Mouse (Mus musculus): ENCODE results near the gene Psmd2. TPM values are rescaled to one million over a fixed set of nuclear protein-coding genes. Genes with fewer than 3 reads are reported as not detected.
A peak's percentile ranks its signal among the peaks of the same experiment; 100 is the strongest.

Psmd2 gene
- polyA plus RNA-seq, 1 experiment from 2014 or later = 339 TPM

GRCm38 (mm10) chr16:20670291-20670690 is 18.8 kb downstream of the Psmd2 start:
- H3K9me3 ChIP-seq = no peaks in the 10 kb centered on the region
- no peak for ATAC-seq (ENCODE audit: insufficient number of reproducible peaks, insufficient read depth, low FRiP score, low TSS enrichment, low read depth)
- peaks cover 8% of the 10 kb centered on the region for H3K36me3 ChIP-seq
- no peak overlapping the region for H3K9ac ChIP-seq
- WGBS = 83% methylated on average over 3 of the region's 3 CpGs
- H3K27me3 ChIP-seq = no peaks in the 10 kb centered on the region
- peaks cover 22% of the 10 kb centered on the region for H3K4me1 ChIP-seq
- H3K27ac ChIP-seq = no peak overlapping the region
- H3K4me2 ChIP-seq = no peak overlapping the region
- no peak overlapping the region for H3K4me3 ChIP-seq

GRCm38 (mm10) chr16:20671886-20672285 is 20.4 kb downstream of the Psmd2 start:
- 23% methylated on average over 6 of the region's 6 CpGs for WGBS
- Histone ChIP-seq H3K4me2 (peak overlapping the region; percentile 98), H3K27ac (no peak overlapping the region), H3K4me1 (peaks cover 25% of the 10 kb centered on the region), H3K9ac (0 out of 2 replicates have a peak overlapping the region, but pooled peaks have one; percentile 44), H3K4me3 (peak overlapping the region; percentile 94), H3K9me3 (no peaks in the 10 kb centered on the region), H3K27me3 (no peaks in the 10 kb centered on the region), H3K36me3 (peaks cover 24% of the 10 kb centered on the region)
- ATAC-seq (ENCODE audit: insufficient number of reproducible peaks, insufficient read depth, low FRiP score, low TSS enrichment, low read depth) = no peak

- Histone ChIP-seq H3K4me1 (peaks cover 26% of the 10 kb centered on the region), H3K9ac (peak overlapping the region; percentile 96), H3K9me3 (no peaks in the 10 kb centered on the region), H3K36me3 (peaks cover 30% of the 10 kb centered on the region), H3K27ac (peak overlapping the region; percentile 92), H3K4me2 (peak overlapping the region; percentile 98), H3K4me3 (peak overlapping the region; percentile 94), H3K27me3 (no peaks in the 10 kb centered on the region)
- ATAC-seq (ENCODE audit: insufficient number of reproducible peaks, insufficient read depth, low FRiP score, low TSS enrichment, low read depth) = peak; percentile 95
- under 1% methylated on average over 38 of the region's 38 CpGs for WGBS
Observed at GRCm38 (mm10) chr16:20672500-20672902, 21.0 kb downstream of the Psmd2 start.

GRCm38 (mm10) chr16:20672965-20673705 is 21.7 kb downstream of the Psmd2 start:
- H3K27ac ChIP-seq = peak overlapping the region; percentile 92
- H3K4me2 ChIP-seq = peak overlapping the region; percentile 98
- H3K9me3 ChIP-seq = no peaks in the 10 kb centered on the region
- H3K36me3 ChIP-seq = peaks cover 37% of the 10 kb centered on the region
- ATAC-seq (ENCODE audit: insufficient number of reproducible peaks, insufficient read depth, low FRiP score, low TSS enrichment, low read depth) = peak; percentile 69
- H3K9ac ChIP-seq = peak overlapping the region; percentile 96
- peak overlapping the region; percentile 94 for H3K4me3 ChIP-seq
- H3K27me3 ChIP-seq = no peaks in the 10 kb centered on the region
- peaks cover 30% of the 10 kb centered on the region for H3K4me1 ChIP-seq
- WGBS = under 1% methylated on average over 55 of the region's 78 CpGs

GRCm38 (mm10) chr16:20673706-20674303 is 22.4 kb downstream of the Psmd2 start:
- Histone ChIP-seq H3K9me3 (no peaks in the 10 kb centered on the region), H3K36me3 (peaks cover 43% of the 10 kb centered on the region), H3K4me1 (peaks cover 30% of the 10 kb centered on the region), H3K27me3 (no peaks in the 10 kb centered on the region), H3K27ac (peak overlapping the region; percentile 92), H3K4me3 (peak overlapping the region; percentile 94), H3K4me2 (peak overlapping the region; percentile 98), H3K9ac (peak overlapping the region; percentile 96)
- WGBS = 7% methylated on average over 14 of the region's 14 CpGs
- ATAC-seq (ENCODE audit: insufficient number of reproducible peaks, insufficient read depth, low FRiP score, low TSS enrichment, low read depth) = no peak

GRCm38 (mm10) chr16:20675213-20675612 is 23.8 kb downstream of the Psmd2 start:
- H3K4me1 ChIP-seq = peaks cover 30% of the 10 kb centered on the region
- peaks cover 58% of the 10 kb centered on the region for H3K36me3 ChIP-seq
- H3K27ac ChIP-seq = no peak overlapping the region
- no peak overlapping the region for H3K9ac ChIP-seq
- H3K4me2 ChIP-seq = peak overlapping the region; percentile 98; the same call in 1 of the 2 replicates
- peak overlapping the region; percentile 94; the same call in 1 of the 2 replicates for H3K4me3 ChIP-seq
- no peak for ATAC-seq (ENCODE audit: insufficient number of reproducible peaks, insufficient read depth, low FRiP score, low TSS enrichment, low read depth)
- H3K9me3 ChIP-seq = no peaks in the 10 kb centered on the region
- WGBS = 91% methylated on average over 6 of the region's 6 CpGs
- H3K27me3 ChIP-seq = no peaks in the 10 kb centered on the region

- H3K36me3 ChIP-seq = peaks cover 72% of the 10 kb centered on the region
- peaks cover 29% of the 10 kb centered on the region for H3K4me1 ChIP-seq
- H3K9me3 ChIP-seq = no peaks in the 10 kb centered on the region
- 56% methylated on average over 4 of the region's 4 CpGs for WGBS
- no peak for ATAC-seq (ENCODE audit: insufficient number of reproducible peaks, insufficient read depth, low FRiP score, low TSS enrichment, low read depth)
- H3K27me3 ChIP-seq = no peaks in the 10 kb centered on the region
- no peak overlapping the region for H3K27ac ChIP-seq
- H3K9ac ChIP-seq = no peak overlapping the region
- H3K4me2 ChIP-seq = no peak overlapping the region
- no peak overlapping the region for H3K4me3 ChIP-seq
Observed at GRCm38 (mm10) chr16:20676702-20677101, 25.2 kb downstream of the Psmd2 start.

GRCm38 (mm10) chr16:20677380-20677779 is 25.9 kb downstream of the Psmd2 start:
- no peaks in the 10 kb centered on the region for H3K27me3 ChIP-seq
- H3K4me3 ChIP-seq = no peak overlapping the region
- H3K4me2 ChIP-seq = no peak overlapping the region
- H3K4me1 ChIP-seq = peaks cover 25% of the 10 kb centered on the region
- peaks cover 79% of the 10 kb centered on the region for H3K36me3 ChIP-seq
- H3K9ac ChIP-seq = no peak overlapping the region
- WGBS = 76% methylated on average over 5 of the region's 5 CpGs
- no peak overlapping the region; the same call in 1 of the 2 replicates for H3K27ac ChIP-seq
- no peaks in the 10 kb centered on the region for H3K9me3 ChIP-seq
- no peak for ATAC-seq (ENCODE audit: insufficient number of reproducible peaks, insufficient read depth, low FRiP score, low TSS enrichment, low read depth)

- Histone ChIP-seq H3K9ac (no peak overlapping the region), H3K9me3 (no peaks in the 10 kb centered on the region), H3K27ac (no peak overlapping the region), H3K4me1 (peaks cover 25% of the 10 kb centered on the region), H3K4me2 (no peak overlapping the region), H3K27me3 (no peaks in the 10 kb centered on the region), H3K36me3 (peaks cover 87% of the 10 kb centered on the region), H3K4me3 (no peak overlapping the region)
- 85% methylated on average over 10 of the region's 10 CpGs for WGBS
- no peak for ATAC-seq (ENCODE audit: insufficient number of reproducible peaks, insufficient read depth, low FRiP score, low TSS enrichment, low read depth)
Observed at GRCm38 (mm10) chr16:20677974-20678675, 26.7 kb downstream of the Psmd2 start.

- WGBS = 86% methylated on average over 3 of the region's 3 CpGs
- ATAC-seq (ENCODE audit: insufficient number of reproducible peaks, insufficient read depth, low FRiP score, low TSS enrichment, low read depth) = no peak
- no peaks in the 10 kb centered on the region for H3K9me3 ChIP-seq
Observed at GRCm38 (mm10) chr16:20690774-20691173, 39.3 kb downstream of the Psmd2 start.

GRCm38 (mm10) chr16:20691617-20692016 is 40.2 kb downstream of the Psmd2 start:
- Histone ChIP-seq H3K9ac (no peak overlapping the region), H3K4me1 (peaks cover 29% of the 10 kb centered on the region), H3K27me3 (peaks cover 6% of the 10 kb centered on the region; the same call in 1 of the 2 replicates), H3K27ac (no peak overlapping the region), H3K36me3 (peaks cover 55% of the 10 kb centered on the region), H3K9me3 (no peaks in the 10 kb centered on the region), H3K4me3 (no peak overlapping the region), H3K4me2 (no peak overlapping the region)
- no peak for ATAC-seq (ENCODE audit: insufficient number of reproducible peaks, insufficient read depth, low FRiP score, low TSS enrichment, low read depth)
- 60% methylated on average over 1 of the region's 1 CpGs for WGBS

More at GRCm38 (mm10) chr16:20690774-20691173, 39.3 kb downstream of the Psmd2 start:
- Histone ChIP-seq H3K4me2 (no peak overlapping the region), H3K9ac (no peak overlapping the region), H3K36me3 (peaks cover 64% of the 10 kb centered on the region), H3K27ac (no peak overlapping the region), H3K27me3 (peaks cover under 1% of the 10 kb centered on the region; the same call in 1 of the 2 replicates), H3K4me3 (no peak overlapping the region), H3K4me1 (peaks cover 22% of the 10 kb centered on the region)
